Mouse (Mus musculus): ENCODE measurements around the gene Ldhal6b.

The Ldhal6b gene

DNA sequence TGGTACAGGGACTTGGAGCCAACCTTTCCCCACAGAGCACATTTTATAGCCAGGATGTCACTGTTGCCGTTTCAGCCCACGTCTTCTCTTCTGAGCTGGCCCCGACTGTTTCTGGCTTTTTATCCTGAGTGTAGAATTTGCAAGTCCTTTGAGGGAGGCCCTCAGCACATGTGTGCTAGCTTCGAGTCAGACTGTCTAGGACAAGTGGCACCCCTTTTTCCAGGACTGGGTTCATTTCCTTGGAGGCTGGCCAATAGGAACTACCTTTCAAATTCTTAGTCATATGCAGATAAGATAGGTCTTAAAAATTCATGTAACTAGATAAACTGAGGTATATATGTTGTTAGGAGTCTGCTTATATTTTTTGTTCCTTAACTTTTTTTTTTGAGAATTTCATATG is 8.2 kb downstream of the Ldhal6b start:
- no peak for DNase-seq (ENCODE audit: low read depth)

DNA sequence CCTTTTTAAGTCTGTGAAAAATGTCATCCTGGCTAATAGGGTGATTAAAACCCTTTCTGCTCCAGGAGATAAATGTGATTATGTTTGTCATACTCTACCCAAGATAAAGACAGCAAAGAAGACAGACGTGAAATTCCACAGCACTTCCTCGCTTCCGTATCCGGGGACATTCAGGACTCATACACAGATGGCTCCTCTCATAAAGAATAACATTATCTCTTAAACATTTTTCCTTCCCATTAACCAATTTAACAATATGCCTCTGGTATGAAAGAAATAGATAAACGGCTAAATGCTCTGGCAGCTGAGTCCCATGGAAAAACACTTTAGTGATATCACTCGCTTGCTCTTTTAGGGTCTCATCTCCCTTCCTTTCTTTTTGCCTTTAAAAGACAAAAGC is 11.5 kb downstream of the Ldhal6b start:
- DNase-seq (ENCODE audit: low read depth): no peak

DNA sequence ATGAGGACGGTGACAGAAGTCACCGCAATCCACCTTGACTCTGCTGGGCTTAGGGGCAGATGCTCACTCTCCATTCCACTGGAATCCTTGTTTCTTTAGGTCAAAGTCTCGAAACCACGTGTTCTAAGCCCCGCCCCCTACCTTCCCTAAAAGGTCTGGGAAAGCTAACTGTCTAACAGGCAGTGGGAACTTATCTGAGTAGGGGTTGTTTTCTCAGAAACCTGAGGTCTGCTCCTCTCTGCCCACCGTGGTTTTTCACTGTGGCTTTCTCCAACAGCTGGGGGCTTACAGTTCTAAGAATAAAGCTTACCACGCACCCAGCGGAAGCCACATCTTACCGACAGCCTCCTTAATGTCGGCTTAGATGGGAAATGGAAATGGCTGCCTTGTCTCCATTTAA is 12.0 kb downstream of the Ldhal6b start:
- peak; percentile 82 for DNase-seq (ENCODE audit: low read depth)

DNA sequence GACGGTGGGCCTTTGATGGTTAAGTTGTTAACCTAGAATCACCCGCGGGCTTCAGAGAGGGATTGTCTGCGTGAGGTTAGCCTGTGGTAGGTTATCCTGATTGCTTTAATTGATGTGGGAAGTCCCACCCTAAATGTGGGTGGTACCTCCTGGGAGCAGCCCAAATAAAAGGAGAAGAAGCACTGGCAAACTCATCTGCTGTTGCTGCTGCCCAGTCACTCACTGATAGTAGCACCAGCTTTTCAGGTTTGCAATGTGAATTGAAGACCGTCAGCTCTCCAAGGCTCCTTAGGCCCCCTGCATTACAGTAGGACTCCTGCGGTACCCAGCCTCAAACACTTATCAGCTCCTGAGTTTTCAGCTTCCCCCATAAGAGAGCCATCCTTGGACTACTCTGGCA is 14.7 kb downstream of the Ldhal6b start:
- peak; percentile 42 for DNase-seq (ENCODE audit: low read depth)

DNA sequence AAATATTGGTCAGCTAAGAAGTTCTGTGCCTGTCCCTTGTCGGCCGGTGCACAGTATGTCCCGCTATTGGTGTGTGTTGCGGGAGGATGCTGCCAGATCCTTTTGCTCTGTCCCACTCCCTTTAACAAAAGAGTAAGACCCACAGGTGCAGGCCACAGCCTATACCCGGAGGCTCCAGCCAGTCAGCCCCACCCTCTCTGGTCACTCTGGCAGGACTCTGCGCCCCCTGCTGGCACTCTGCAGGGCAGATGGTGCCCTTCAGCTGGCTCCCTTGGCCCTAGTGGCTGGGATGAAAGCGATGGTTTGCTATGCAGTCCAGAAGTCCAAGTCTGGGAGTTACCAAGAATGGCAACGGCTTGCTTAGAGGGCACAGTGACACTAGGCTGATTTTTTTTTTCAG is 15.9 kb downstream of the Ldhal6b start:
- peak; percentile 91 for DNase-seq (ENCODE audit: low read depth)

DNA sequence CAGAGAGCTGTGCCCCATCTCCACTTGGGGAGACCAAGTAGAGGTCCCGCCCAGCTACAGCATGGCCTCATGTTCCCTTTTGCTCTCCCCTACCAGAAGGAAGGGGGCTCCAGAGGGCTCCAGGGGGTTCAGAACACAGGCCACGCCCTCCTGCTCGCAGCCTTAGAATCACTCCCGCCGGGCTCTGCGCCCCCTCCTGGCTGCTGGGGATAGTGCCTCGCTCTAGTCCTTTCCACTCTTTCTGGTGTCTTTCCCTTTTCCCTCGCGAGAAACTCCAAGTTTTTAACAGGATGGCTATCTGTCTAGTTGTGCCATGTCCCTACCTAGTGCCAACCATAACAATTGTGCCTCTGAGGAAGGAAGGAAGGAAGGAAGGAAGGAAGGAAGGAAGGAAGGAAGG is 16.5 kb downstream of the Ldhal6b start:
- DNase-seq (ENCODE audit: low read depth): peak; percentile 88

DNA sequence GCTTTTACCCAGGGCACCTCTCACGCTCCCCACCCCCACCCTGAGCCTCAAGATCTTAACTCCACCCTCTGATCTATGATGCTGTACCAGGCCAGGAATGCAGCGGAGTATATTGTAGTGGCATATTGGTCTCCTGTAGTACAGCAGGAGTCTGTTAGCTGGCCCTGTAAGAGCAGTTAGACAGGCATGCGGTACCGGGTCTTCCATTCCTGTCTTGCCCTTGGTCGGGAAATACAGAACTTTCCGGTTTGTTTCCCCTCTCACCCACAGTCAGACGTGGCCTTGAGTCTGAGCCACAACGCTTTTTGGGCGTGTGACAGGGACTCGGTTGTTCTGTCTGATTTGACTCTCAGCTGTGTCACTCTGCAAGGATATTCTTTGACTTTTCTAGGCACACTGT is 17.3 kb downstream of the Ldhal6b start:
- DNase-seq (ENCODE audit: low read depth): peak; percentile 82

DNA sequence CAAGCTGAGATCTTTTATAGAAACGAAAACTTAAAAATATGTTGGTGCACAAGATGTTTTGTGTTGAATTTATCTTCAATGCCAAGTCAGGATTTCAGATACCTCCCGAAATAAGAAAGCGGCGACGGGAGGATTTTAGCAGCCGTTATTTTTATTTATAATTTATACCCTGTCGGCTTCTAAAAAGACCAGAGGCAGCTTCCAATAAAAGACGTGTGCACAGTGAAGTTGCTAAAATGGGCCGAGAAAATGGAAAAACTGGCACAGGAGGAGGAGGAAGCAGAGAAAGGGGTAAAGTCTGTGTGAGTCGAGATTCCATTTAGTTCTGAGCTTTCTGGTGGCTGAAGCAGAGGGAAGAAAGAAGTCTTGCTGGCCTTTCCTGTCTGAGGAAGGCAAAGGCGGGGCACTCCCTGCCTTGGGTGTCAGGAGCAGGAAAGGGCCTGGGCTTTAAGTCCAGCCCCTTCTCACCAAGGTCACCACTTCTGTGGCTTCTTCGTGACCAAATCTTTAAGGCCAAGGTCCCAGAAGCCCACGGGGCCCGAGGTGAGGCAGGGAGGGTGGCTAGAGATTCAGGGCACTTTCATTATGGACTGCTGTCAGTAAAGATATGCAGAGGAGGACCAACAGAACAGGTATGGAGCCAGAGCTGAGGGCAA is 18.0 kb downstream of the Ldhal6b start:
- peak; percentile 97 for DNase-seq (ENCODE audit: low read depth)

DNA sequence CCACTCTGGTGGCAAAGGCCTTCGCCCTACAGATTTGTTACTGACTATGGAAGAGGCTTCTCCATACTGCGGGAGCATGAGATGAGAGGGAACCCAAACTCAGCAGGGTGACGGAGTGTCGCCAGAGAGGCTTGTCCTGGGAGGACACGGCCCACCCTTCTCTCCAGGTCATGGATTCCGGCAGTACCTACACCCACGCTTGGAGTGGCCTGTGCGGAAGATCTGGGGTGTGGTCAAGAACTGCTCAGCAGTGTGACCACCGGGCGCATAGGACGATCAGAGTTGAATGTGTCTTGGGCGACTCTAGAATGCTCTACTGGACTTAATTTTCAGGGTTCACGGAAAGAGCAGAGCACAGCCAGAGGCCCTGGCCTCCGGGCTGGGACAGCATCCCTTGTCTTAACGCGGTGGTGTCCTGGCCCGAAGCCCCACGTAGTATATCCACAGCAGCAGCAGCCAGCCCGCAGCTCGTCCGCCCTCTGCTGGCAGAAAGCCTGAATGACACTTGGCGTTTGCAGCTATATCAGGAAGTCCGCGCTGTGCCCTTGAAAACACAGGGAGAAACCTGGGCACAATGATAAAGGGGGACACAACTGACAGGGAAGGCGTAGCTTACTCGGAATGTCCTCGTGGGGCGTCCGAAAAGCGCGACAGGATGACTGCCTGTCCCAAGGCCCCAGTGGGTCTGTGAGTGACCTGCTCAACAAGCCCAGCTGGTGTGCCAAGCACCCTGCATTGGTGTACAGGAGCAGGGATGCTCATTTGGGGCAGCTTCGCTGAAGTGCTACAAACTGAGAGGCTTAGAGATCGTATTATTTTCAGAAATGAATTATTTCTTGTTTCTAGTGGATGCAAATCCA is 21.2 kb downstream of the Ldhal6b start:
- DNase-seq (ENCODE audit: low read depth): peak; percentile 90

DNA sequence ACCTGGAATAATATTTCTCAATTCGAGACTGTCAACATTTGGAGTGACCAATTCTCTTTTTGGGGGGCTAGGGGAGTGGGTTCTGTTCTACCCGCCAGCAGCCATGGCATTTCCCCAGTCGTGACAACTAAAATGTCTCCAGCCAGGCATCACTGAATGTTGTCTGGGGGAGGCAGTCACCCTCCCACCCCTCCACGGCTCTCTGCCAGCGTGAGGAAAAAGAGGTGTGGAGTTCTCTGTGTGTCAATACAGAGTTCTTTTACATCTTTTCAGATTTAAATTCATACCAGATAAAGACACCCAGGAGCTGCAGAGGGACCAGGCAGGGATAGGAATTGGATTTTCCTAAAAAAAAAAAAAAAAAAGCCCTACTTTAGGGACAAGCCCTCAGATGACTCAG is 22.4 kb downstream of the Ldhal6b start:
- DNase-seq (ENCODE audit: low read depth): no peak

DNA sequence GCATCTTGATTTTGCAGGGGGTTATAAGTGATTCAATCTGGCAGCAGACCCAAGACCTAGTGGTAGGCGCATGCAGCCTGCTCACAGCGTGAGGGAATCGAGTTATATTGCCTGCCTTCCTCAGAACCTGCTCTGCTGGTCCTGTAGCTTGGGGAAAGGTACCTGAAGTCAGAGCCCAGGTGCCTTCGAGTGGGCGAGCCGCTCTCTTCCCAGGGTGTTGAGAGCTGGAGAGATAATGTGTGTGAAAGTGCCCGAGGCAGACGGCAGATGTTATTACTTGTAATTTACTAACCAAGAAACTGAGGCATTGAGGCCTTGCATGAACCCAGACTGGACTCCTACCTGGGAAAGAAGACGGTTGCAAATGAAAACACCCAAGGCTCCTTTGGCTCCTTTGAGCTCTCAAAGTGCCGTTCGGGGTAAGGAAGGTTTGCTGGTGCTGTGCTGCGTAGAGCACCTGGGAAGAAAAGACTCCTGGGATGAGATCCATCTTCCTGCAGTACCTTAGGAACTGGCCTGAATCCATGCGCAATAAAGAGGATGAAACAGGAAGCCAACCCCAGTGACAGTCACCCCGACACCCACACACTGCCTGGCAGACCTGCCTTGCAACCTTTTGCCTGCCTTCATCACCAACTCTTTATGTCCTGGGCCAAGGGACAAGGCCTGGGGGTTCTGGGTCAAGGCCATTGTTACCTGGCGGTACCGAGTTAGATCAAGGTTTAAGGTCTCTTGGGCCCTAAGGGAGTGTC is 22.9 kb downstream of the Ldhal6b start:
- no peak for DNase-seq (ENCODE audit: low read depth)

DNA sequence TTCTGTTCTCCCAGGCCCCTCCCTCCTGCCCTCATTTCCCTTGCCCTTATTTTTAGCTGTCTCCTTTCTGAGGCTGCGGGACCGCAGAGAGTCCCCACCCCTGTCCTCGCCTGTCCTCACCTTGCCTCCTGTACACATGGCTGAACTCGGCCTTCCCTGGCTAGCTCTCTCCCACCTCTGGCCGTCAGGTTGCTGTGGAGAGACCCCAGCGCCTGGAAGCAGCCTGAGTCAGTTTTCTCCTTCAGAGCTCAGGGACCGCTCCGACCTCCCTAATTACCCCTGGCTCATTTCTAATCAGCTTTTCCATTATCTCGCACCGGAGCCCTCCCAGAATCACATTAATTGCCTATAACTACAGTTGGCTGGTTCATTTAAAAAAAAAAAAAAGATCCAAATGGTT is 27.9 kb downstream of the Ldhal6b start:
- no peak for DNase-seq (ENCODE audit: low read depth)

DNA sequence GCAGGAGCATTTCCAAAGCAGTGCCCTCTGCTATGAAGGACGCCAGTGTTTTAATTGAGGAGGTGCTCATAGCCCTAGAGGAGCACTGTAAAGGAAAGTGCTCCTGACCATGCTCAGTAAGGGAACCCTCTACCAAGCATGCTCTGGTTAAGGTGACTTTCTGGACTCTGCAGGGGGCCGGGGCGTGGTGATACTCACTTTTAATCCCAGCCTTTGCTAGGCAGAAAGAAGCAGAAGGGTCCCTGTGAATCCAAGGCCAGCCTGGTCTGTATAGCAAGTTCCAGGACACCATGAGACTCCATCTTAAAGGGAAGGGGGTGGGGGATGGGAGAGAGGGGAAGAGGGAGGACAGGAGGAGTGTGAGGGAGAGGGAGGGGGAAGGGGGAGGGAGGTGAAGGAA is 30.2 kb downstream of the Ldhal6b start:
- no peak for DNase-seq (ENCODE audit: low read depth)

DNA sequence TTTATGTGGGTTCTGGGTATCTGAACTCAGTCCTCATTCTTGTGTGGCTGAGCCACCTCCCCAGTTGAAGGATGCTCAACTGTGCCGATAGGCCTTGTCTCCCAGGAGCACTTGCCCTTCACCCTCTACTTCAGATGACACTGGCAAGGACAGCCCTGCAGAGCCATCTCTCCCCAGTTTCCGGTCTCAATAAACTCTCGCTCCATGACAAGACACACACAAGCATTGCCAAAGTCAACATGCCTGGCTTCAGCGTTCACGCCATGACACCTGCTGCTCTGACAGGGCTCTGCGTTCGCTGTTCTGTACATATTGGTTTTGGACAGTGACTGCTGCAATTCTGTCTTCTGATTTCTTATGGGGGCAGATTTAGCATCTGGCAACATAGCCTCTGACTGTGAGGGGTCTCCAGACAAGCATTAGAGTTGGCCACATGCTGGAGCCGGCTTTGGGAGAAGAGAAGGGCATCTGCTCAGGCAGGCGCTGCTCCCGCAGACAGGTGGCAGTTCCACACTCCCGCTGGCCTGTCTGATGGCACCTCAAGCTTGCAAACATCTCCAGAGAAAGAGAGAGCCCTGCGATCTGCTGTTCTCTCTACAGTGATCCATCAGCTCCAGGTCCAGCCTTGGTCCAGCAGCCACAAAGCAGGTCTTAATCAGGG is 31.6 kb downstream of the Ldhal6b start:
- no peak for DNase-seq (ENCODE audit: low read depth)

DNA sequence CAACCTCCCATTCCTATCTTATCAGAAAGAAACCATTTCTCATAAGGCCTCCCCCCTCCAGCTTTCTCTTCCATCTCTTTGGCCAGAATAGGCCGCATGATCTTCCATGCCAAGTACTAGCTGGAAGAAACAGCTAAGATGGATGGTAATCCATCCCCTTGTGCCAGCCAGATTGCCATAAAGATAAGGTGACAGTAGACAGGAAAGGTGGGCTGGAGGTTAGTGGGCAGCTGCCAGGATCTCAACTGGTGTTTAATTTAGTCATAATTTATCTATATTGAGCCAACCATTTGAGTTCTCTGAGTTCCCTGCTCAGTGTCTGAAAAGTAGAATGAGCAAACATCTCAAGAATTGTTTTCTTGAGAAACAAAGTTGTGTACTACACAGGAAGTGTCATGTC is 32.9 kb downstream of the Ldhal6b start:
- no peak for DNase-seq (ENCODE audit: low read depth)

DNA sequence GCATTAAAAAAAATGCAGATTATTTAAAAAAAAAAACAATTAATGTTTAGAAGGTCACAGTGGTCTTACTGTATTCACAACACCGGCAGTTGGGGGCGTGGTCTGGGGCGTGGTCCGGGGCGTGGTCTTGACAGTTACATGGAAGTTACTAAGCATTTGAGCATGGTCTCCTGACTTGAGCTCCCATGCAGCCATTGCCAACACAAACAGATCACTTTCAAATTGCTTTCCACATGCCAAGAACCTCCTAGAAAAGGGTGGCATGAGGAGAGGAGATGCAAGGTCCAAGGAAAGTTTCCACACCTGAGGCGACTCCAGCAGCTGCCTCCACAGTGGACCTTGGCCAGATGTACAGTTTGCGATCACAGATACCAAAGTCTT is 40.6 kb downstream of the Ldhal6b start:
- peak; percentile 57 for DNase-seq (ENCODE audit: low read depth)

DNA sequence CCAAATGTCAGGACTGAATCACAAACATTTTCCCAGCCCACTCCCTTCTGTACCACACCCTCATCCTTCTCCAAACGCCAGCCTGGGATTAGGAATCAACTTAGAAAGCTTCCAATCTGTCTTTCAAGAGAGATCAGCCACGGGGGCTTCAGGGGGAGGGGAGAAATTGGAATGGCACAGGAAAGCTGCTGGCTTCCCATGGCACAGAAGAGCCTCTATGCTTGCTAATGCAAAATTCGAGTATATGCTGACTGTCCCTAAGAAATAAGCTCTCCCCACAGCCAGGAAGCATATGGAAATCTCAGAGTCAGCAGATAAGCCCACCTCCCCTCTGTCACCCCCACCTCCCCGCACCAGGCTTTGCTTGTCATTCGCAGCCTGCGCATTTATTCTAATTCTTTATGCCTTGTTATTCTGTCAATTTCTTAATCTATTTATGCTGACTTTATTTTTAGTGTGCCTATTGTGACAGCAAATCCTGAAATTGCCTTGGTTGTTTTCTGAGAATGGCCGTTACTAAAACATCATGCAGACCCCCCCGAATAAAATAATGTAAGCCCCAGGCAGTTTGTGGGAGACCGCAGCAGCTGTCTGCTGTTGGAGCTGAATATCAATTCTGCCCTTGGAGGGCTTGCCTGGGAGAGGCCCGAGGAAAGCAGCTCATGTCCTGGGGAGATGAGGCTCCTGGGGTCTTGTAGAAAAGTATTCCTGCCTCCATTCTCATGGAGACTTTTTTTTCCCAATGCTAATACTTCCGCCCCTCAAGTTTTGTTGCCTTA is 41.2 kb downstream of the Ldhal6b start:
- no peak for DNase-seq (ENCODE audit: low read depth)

DNA sequence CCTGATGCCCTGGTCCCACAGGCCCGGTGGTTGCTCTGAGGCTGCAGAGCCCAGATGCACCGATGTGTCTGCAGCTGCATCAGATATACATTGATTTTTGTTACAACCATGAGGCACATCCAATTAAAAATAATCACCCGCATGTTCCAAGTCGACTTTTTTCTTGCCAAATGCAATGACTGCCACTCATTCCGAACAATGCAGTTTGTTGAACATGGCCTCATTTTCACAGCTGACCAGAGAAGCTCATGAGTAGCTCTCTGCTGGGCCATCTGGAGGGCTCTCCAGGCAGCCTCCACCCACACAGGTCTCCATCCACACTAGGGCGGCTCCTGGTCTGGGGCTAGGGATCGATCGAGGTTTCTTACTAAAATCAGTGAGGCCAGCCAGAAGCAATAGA is 45.6 kb downstream of the Ldhal6b start:
- no peak for DNase-seq (ENCODE audit: low read depth)

DNA sequence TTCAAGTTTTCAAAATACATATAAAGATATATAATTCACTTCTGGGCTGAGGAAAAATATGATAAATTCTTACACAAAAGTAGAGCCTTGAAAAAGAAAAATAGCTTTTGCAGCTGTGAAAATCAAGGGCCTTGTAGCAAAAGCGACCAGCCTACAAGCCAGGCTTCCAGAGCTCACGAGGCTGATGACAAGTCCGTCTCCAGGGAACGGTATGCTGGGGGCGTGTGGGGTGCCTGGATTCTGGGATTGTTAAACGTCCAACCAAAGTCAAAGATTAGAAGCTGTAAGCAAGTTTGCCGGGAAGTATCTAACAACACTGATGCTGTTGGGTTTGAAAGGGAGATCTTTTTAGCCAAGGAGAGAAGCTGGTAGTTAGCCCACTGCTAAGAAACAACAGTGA is 47.0 kb downstream of the Ldhal6b start:
- DNase-seq (ENCODE audit: low read depth): no peak

DNA sequence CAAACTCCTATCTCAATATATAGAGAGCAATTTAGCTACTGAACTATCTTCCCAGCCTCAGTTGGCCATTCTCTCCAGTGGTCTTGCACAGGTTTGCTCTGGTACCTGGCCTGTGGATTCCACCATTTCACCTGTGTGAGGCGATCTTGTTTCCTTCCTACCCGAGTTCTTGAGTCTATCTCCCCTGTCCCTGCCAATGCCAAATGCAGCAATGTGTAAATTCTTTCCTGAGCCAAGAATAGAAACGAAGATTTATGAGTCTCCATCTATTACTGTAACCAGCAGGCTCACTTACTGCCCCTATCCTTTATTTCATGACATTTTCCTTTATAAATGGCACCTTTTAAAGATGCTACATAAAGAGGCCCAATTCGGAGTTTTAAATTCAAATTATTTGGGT is 47.5 kb downstream of the Ldhal6b start:
- no peak for DNase-seq (ENCODE audit: low read depth)
